Mouse (Mus musculus): ENCODE results near the gene Ptk6.

Gene Ptk6

GRCm38 (mm10) chr2:181189321-181189720 lies 13.3 kb downstream of the Ptk6 start:
- no peak for TF ChIP-seq CTCF (conservative IDR thresholded peaks at IDR 0.05; ENCODE audit: low read length)
- no peak for TF ChIP-seq NANOG (IDR thresholded peaks at IDR 0.05; ENCODE audit: borderline replicate concordance, low read length)
- TF ChIP-seq POU5F1 (IDR thresholded peaks at IDR 0.05; ENCODE audit: borderline replicate concordance, low read length): no peak
- Histone ChIP-seq H3K27me3 (ENCODE audit: insufficient read depth, low read length) (0 out of 2 replicates have a peak, but pooled peaks cover 7% of the 10 kb centered on the region), H3K4me3 (replicated peaks; ENCODE audit: low read length) (peak overlapping the region; percentile 92), H3K4me1 (replicated peaks; ENCODE audit: low read depth, low read length) (peaks cover 48% of the 10 kb centered on the region), H3K9me3 (ENCODE audit: low read length) (no peaks in the 10 kb centered on the region), H3K36me3 (ENCODE audit: insufficient read depth, low read length) (peaks cover 17% of the 10 kb centered on the region)

GRCm38 (mm10) chr2:181188681-181189080 lies 13.9 kb downstream of the Ptk6 start:
- Histone ChIP-seq H3K9me3 (ENCODE audit: low read length) (no peaks in the 10 kb centered on the region), H3K27me3 (ENCODE audit: insufficient read depth, low read length) (0 out of 2 replicates have a peak, but pooled peaks cover 7% of the 10 kb centered on the region), H3K4me3 (replicated peaks; ENCODE audit: low read length) (peak overlapping the region; percentile 92), H3K4me1 (replicated peaks; ENCODE audit: low read depth, low read length) (peaks cover 48% of the 10 kb centered on the region), H3K36me3 (ENCODE audit: insufficient read depth, low read length) (peaks cover 17% of the 10 kb centered on the region)
- TF ChIP-seq POU5F1 (IDR thresholded peaks at IDR 0.05; ENCODE audit: borderline replicate concordance, low read length) (no peak), NANOG (IDR thresholded peaks at IDR 0.05; ENCODE audit: borderline replicate concordance, low read length) (no peak), CTCF (conservative IDR thresholded peaks at IDR 0.05; ENCODE audit: low read length) (no peak)

- Histone ChIP-seq H3K27me3 (ENCODE audit: insufficient read depth, low read length) (0 out of 2 replicates have a peak, but pooled peaks cover 7% of the 10 kb centered on the region), H3K36me3 (ENCODE audit: insufficient read depth, low read length) (peaks cover 17% of the 10 kb centered on the region), H3K4me1 (replicated peaks; ENCODE audit: low read depth, low read length) (peaks cover 38% of the 10 kb centered on the region), H3K9me3 (ENCODE audit: low read length) (peaks cover 12% of the 10 kb centered on the region), H3K4me3 (replicated peaks; ENCODE audit: low read length) (peak within 1 kb of the TSS; percentile 92)
- no peak for TF ChIP-seq NANOG (IDR thresholded peaks at IDR 0.05; ENCODE audit: borderline replicate concordance, low read length)
- no peak for TF ChIP-seq CTCF (conservative IDR thresholded peaks at IDR 0.05; ENCODE audit: low read length)
These were observed 15.2 kb downstream of the Ptk6 start, which contains the start of gene Ppdpf for GRCm38 (mm10) chr2:181187121-181188000. TSS of gene Ppdpf (plus strand) at chr2:181187247.

- peaks cover 32% of the 10 kb centered on the region for H3K4me1 ChIP-seq (replicated peaks; ENCODE audit: low read depth, low read length)
- H3K9me3 ChIP-seq (ENCODE audit: low read length): peaks cover 18% of the 10 kb centered on the region
- 0 out of 2 replicates have a peak, but pooled peaks cover 7% of the 10 kb centered on the region for H3K27me3 ChIP-seq (ENCODE audit: insufficient read depth, low read length)
- TF ChIP-seq POU5F1 (IDR thresholded peaks at IDR 0.05; ENCODE audit: borderline replicate concordance, low read length) (no peak), CTCF (conservative IDR thresholded peaks at IDR 0.05; ENCODE audit: low read length) (peak; percentile 99)
- H3K36me3 ChIP-seq (ENCODE audit: insufficient read depth, low read length): peaks cover 17% of the 10 kb centered on the region
- H3K4me3 ChIP-seq (replicated peaks; ENCODE audit: low read length): peak overlapping the region; percentile 92
These were observed 16.0 kb downstream of the Ptk6 start for GRCm38 (mm10) chr2:181186635-181187034.

- Histone ChIP-seq H3K9me3 (ENCODE audit: low read length) (peaks cover 18% of the 10 kb centered on the region), H3K36me3 (ENCODE audit: insufficient read depth, low read length) (no peaks in the 10 kb centered on the region), H3K27me3 (ENCODE audit: insufficient read depth, low read length) (0 out of 2 replicates have a peak, but pooled peaks cover 7% of the 10 kb centered on the region), H3K4me1 (replicated peaks; ENCODE audit: low read depth, low read length) (no peaks in the 10 kb centered on the region), H3K4me3 (replicated peaks; ENCODE audit: low read length) (no peak overlapping the region)
- TF ChIP-seq NANOG (IDR thresholded peaks at IDR 0.05; ENCODE audit: borderline replicate concordance, low read length): no peak
- TF ChIP-seq POU5F1 (IDR thresholded peaks at IDR 0.05; ENCODE audit: borderline replicate concordance, low read length): no peak
- TF ChIP-seq CTCF (conservative IDR thresholded peaks at IDR 0.05; ENCODE audit: low read length): no peak
These were observed 21.7 kb downstream of the Ptk6 start for GRCm38 (mm10) chr2:181180898-181181297.

- TF ChIP-seq POU5F1 (IDR thresholded peaks at IDR 0.05; ENCODE audit: borderline replicate concordance, low read length) (no peak), CTCF (conservative IDR thresholded peaks at IDR 0.05; ENCODE audit: low read length) (no peak), NANOG (IDR thresholded peaks at IDR 0.05; ENCODE audit: borderline replicate concordance, low read length) (no peak)
- 0 out of 2 replicates have a peak, but pooled peaks cover 2% of the 10 kb centered on the region for H3K27me3 ChIP-seq (ENCODE audit: insufficient read depth, low read length)
- no peak overlapping the region for H3K4me3 ChIP-seq (replicated peaks; ENCODE audit: low read length)
- H3K9me3 ChIP-seq (ENCODE audit: low read length): peaks cover 26% of the 10 kb centered on the region
- no peaks in the 10 kb centered on the region for H3K4me1 ChIP-seq (replicated peaks; ENCODE audit: low read depth, low read length)
- H3K36me3 ChIP-seq (ENCODE audit: insufficient read depth, low read length): no peaks in the 10 kb centered on the region
These were observed 24.1 kb downstream of the Ptk6 start for GRCm38 (mm10) chr2:181178471-181178870.

- H3K36me3 ChIP-seq (ENCODE audit: insufficient read depth, low read length): no peaks in the 10 kb centered on the region
- no peaks in the 10 kb centered on the region for H3K4me1 ChIP-seq (replicated peaks; ENCODE audit: low read depth, low read length)
- TF ChIP-seq POU5F1 (IDR thresholded peaks at IDR 0.05; ENCODE audit: borderline replicate concordance, low read length) (no peak), CTCF (conservative IDR thresholded peaks at IDR 0.05; ENCODE audit: low read length) (no peak), NANOG (IDR thresholded peaks at IDR 0.05; ENCODE audit: borderline replicate concordance, low read length) (no peak)
- H3K9me3 ChIP-seq (ENCODE audit: low read length): peaks cover 22% of the 10 kb centered on the region
- 0 out of 2 replicates have a peak, but pooled peaks cover 2% of the 10 kb centered on the region for H3K27me3 ChIP-seq (ENCODE audit: insufficient read depth, low read length)
- no peak overlapping the region for H3K4me3 ChIP-seq (replicated peaks; ENCODE audit: low read length)
These were observed 24.6 kb downstream of the Ptk6 start for GRCm38 (mm10) chr2:181178015-181178414.

GRCm38 (mm10) chr2:181174646-181175045 lies 27.9 kb downstream of the Ptk6 start:
- Histone ChIP-seq H3K36me3 (ENCODE audit: insufficient read depth, low read length) (no peaks in the 10 kb centered on the region), H3K4me1 (replicated peaks; ENCODE audit: low read depth, low read length) (no peaks in the 10 kb centered on the region), H3K27me3 (ENCODE audit: insufficient read depth, low read length) (0 out of 2 replicates have a peak, but pooled peaks cover 2% of the 10 kb centered on the region), H3K4me3 (replicated peaks; ENCODE audit: low read length) (no peak overlapping the region), H3K9me3 (ENCODE audit: low read length) (peaks cover 12% of the 10 kb centered on the region)
- TF ChIP-seq NANOG (IDR thresholded peaks at IDR 0.05; ENCODE audit: borderline replicate concordance, low read length) (no peak), POU5F1 (IDR thresholded peaks at IDR 0.05; ENCODE audit: borderline replicate concordance, low read length) (no peak), CTCF (conservative IDR thresholded peaks at IDR 0.05; ENCODE audit: low read length) (no peak)

All from E14TG2a.4 (cell line).